Mouse (Mus musculus): ENCODE measurements around the gene Lrrc20.
"Not testable (repeated sequence)": the region's sequence is repeated elsewhere in the genome, so short reads cannot be mapped to it uniquely, and the experiment has no call there.

The Lrrc20 gene

DNA sequence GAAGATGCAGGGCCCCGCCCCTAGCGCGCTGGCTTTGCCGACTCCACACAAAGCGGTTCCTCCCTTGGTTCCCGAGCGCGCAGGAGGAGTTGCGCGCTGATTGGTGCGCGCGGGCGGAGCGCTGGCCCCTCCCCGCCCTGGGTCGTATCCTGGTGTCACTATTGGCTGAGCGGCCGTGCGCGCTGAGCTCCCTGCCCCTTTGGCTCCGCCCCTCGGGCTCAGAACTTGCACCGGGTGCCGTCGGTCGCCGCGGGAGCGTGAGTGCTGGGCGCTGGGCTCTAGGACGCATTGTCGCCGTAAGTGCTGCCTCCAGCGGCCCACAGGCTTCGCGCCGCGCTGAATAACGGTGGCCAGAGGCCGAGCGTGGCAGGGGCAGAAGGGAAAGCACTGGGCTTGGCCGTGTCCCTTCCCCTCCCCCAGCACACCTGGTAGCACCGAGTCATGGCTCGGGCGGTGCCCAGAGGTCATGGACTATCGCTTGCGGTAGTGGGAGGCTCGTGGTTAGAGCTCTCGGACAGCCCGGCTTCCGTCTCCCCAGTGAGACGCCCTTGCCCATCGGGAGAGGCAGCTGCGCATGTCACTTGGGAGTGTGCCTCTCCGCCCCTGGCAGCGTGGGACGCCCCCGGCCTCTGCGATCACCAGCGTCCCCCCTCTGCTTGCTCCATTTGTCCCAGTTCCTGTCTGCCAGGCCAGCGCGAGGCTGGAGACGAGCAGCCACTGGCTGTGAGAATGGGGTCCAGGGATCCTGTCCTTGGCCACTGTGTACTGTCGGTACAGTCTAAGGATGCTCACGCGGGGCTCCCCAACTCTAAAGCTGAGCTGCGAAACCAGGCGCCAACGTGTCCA lies at the start of gene Lrrc20:
Gene Lrrc20 (plus strand): TSS at position 208 of the 846 bp plus-strand sequence.
- DNase-seq = peak; percentile 89 to 94

DNA sequence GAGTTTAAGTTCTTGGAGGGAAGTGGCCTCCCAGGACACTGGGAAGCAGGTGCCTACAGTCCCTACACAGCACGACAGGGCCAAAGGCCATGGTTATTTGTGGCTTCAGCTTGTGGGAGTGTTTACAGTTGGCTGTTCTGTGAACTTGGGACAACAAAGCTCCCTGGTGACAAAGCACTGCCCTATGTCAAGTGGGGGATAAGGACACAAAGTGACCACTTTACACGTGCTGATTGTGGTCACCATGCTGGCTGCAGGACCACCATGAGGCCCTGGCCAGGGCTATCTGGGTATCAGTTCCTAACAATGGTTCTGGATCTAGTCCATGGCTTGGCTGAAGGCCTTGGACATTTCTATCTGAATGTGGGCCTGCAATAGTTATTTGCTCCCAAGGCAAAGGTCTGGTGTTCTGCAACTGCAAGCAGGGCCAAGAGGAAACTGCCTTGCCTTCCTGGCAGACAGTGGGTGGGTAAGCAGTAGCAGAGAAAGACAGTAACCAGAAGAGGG lies 49.3 kb upstream of the Lrrc20 start:
- DNase-seq = no peak

GRCm38 (mm10) chr10:61427951-61428350 lies 47.6 kb upstream of the Lrrc20 start:
- no peak for DNase-seq

DNA sequence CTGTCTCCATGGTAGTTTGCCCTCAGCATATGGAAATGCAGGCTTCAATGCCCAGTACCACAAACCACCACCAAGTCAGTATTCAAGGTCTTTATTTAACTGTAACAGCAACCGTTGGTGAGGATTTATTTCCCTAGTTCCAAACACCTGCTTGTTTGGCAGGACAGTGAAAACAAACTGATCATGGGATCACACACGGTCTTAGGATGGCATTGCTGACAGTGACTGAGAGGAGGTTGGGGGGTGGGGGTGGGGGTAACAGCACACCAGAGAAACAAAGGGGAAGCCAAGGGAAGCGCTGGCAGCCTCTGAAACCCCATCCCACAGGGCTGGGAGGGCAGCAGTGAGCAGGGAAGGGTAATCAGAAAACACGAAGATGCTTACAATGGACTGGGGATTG lies 47.2 kb upstream of the Lrrc20 start:
- no peak for DNase-seq

DNA sequence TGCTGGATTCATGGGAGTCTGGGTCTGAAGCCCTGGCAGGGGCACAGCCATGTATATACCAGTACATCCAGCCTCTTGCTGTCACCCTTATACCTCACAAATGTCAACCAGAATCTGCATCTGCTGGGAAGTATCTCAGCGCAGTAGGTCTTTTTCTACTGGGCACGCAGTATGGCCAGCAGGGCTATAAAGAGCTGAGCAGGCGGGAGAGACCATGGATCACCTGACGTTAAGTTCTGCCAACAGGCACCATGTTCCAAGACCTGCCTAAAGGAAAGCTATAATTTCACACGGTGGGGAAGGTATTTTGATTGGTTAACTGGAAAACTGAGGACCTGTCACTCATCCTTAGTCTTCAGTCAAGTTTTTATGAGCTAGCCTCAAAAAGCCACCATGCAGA lies 46.6 kb upstream of the Lrrc20 start:
- no peak for DNase-seq

DNA sequence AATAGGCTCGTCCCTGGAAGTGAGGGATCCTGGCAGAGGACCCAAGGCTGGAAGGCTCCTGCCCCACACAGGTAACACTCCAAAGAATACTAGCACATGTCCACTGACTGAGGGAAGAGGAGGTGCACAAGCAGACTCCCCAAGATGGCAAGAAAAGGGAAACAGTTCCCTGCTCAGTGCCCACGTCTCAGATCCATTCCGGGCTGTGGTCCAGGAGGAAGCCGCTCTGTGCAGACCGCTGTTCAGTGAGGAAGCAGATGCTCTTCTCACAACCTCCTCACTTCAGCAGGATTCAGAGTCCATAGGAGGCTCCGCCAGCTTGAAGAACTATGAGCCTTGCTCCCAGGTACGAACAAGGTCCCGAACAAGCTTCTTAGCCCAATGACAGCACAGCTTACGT lies 44.2 kb upstream of the Lrrc20 start:
- DNase-seq = no peak

GRCm38 (mm10) chr10:61440202-61440800 lies 35.3 kb upstream of the Lrrc20 start:
- DNase-seq = no peak

GRCm38 (mm10) chr10:61443456-61443855 lies 32.1 kb upstream of the Lrrc20 start:
- no peak for DNase-seq

DNA sequence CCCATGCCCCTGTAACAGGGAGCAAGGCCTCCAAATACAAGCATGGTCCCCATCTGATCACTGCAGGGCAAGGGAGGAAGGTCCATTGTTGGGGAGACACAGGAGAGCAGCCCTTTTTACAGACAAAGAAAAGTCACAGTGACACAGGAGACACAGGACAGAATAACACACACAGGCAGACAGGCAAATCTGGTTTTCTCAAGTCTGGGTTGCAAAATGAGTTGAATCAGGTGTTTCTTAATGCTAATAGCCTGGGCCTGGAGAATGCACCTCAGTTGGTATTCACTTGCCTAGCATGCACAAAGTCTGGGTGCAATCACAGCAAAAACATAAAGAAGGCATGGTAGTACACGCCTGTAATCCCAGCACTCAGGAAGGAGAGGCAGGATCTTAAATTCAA lies 31.7 kb upstream of the Lrrc20 start:
- DNase-seq = no peak

- no peak for DNase-seq
Observed at GRCm38 (mm10) chr10:61445016-61445415, 30.6 kb upstream of the Lrrc20 start.

DNA sequence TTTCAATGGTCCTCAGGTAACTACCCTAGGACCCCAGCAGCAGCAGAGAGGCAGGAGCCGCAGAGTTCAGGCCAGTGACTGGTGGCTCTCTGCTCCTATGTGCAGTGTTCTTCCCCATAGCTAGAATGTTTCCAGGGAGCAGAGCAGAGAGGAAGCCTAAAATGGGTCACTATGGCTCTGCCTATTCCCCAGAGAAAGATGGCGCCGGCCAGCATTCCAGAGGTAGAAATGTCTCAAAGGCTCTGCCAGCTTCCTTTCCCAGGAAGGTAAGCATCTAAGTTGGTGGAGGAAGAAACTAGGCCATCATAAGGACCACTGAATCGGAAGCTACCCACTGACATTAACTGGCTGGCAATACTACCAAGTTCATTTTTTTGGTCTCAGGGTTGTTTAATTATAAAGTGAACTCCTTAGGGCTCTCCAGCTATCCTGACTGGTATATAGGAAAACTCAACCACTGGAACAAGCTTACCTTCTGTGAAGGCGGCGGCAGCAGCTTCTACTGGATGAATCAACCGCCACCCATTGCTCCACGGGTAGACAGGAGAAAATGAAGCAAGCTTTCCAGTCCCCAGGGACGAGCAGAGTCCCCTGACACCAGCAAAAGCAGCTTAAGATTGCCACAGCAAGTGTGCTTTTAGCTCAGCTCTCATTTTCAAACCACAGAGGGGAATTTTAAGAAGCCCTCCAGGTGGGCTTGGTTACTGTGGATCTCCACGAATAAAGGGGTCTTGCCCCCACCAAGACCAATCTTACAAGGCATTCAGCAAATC lies 27.8 kb upstream of the Lrrc20 start:
- DNase-seq = no peak

GRCm38 (mm10) chr10:61448834-61449233 lies 26.8 kb upstream of the Lrrc20 start:
- no peak for DNase-seq

GRCm38 (mm10) chr10:61451463-61451930 lies 24.1 kb upstream of the Lrrc20 start:
- no peak for DNase-seq

DNA sequence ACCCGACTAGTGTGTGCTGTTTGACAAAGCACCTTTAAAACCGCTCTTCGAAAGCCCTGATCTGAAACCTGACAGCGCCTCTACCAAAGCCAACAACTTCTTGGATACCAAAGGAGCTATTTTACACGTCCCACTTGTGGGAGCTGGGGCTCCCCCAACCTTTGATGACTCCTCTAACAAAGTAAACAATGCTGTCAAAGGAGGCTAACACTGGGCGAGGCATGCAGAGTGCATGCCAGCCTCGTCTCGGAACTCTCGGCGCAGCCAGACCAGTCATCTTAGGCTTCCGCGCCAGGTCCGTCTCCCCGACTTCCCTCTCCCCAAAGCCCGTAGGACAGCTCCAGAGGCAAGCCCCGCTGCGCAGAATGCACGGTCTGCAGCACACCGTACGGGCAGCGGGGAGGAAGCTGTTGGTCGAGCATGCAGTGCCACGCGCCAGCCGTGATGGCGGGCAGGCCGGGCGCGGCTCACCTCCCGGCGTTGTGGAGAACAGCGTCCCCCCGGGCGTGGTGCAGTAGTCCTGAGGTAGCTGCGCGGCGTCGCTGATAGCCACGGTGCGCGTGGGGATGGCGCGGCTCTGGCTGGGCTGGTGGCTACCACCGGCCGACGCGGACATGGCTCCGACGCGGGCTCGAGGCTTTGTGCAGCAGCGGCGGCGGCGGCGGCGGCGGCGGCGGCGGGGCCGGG lies 23.5 kb upstream of the Lrrc20 start:
- DNase-seq = peak; percentile 39 to 54

GRCm38 (mm10) chr10:61452645-61453044 lies 23.0 kb upstream of the Lrrc20 start, which contains the start of gene Eif4ebp2:
Eif4ebp2 (minus strand) TSS chr10:61452661.
- DNase-seq = peak; percentile 96 to 97

DNA sequence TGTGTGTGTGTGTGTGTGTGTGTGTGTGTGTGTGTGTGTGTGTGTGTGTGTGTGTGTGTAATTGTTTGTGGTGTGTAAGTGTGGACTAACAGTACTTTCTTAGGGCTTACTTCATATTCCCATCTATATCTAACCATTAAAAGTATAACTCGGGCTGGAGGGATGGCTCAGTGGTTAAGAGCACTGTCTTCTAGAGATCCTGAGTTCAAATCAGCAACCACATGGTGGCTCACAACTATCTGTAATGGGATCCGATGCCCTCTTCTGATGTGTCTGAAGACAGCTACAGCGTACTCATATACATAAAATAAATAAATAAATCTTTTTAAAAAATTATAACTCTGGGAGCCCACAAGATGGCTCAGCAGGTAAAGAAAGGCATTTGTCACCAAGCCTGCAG lies 22.4 kb upstream of the Lrrc20 start:
- not testable (repeated sequence) for DNase-seq

DNA sequence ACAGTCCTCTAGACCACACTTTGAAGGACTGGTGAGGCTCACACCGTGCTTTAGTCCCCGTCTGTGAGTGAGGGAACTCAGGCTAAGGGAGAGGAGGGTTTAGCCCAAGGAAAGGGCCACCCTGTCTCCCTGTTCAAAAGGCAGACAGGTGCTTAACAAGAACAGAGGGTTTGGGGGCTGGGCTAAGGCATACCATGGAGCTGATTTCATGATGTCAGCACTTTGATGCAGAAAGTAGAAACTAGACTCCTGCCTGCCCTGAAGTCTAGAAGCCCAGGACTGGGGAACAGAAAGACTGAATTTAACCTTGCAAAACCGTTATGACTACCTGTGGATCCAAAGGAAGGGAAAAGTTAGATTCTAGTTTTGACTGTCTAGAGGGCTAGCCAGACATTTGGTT lies 18.4 kb upstream of the Lrrc20 start:
- DNase-seq = no peak

GRCm38 (mm10) chr10:61465009-61465408 lies 10.6 kb upstream of the Lrrc20 start:
- no peak for DNase-seq

- no peak for DNase-seq
Observed at GRCm38 (mm10) chr10:61466242-61466641, 9.4 kb upstream of the Lrrc20 start.

DNA sequence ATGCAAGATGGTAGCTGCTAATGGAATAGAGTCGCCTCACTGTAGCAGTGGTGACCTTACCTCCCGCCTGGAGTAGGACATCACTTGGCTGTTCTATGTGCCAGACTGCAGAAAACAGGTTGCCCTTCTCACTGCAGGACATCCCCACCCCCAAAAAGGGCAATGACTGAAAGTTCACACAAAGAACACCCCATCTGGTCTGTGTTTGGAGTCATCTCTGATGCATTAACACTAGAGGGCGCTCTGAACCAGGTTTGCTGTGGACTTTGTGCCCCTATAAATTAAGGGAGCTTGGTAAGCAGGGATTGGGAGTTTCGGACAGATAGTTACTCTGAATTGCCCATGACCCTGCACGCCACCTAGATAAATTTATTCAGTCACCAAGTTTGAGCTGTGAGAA lies 8.7 kb upstream of the Lrrc20 start:
- DNase-seq = peak in 1 of 2 experiments; percentile 37

- no peak for DNase-seq
Observed at GRCm38 (mm10) chr10:61468900-61469299, 6.7 kb upstream of the Lrrc20 start.

- no peak for DNase-seq
Observed at GRCm38 (mm10) chr10:61473640-61474039, 2.0 kb upstream of the Lrrc20 start.

GRCm38 (mm10) chr10:61474344-61474743 lies 1.3 kb upstream of the Lrrc20 start:
- no peak for DNase-seq
